Mouse (Mus musculus) urinary bladder, postnatal 25 days (tissue): ENCODE measurements around the gene Swt1.
A peak's percentile ranks its signal among the peaks of the same experiment; 100 is the strongest.
"Not testable (repeated sequence)": the region's sequence is repeated elsewhere in the genome, so short reads cannot be mapped to it uniquely, and the experiment has no call there.

Experiments
- DNase-seq: peaks from one replicate; pipeline ENCODE4 v3.0.0; 2022; ENCODE audit warnings: low spot score

The Swt1 gene

GRCm38 (mm10) chr1:151366944-151367605 is 61.2 kb downstream of the Swt1 start:
- no peak for DNase-seq

DNA sequence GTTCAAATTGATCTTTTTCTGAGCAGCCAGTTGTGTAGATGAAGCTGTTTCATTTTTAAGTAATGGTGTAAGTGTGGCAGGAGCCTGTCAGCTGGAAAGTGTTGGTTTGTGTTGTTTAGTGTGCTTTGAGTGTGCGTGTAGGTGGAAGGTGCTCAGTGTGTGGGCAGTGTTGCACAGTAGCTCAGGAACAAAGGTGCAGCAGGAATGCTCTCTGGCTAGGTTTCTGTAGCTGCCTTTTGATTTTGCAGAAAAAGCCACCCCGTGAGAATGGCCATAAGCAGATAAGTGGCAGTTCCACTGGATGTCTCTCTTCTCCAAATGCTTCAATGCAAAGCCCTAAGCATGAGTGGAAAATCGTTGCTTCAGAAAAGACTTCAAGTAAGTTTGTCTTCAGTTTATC is 68.9 kb downstream of the Swt1 start:
- no peak for DNase-seq

GRCm38 (mm10) chr1:151355994-151356393 is 72.3 kb downstream of the Swt1 start:
- DNase-seq: no peak

DNA sequence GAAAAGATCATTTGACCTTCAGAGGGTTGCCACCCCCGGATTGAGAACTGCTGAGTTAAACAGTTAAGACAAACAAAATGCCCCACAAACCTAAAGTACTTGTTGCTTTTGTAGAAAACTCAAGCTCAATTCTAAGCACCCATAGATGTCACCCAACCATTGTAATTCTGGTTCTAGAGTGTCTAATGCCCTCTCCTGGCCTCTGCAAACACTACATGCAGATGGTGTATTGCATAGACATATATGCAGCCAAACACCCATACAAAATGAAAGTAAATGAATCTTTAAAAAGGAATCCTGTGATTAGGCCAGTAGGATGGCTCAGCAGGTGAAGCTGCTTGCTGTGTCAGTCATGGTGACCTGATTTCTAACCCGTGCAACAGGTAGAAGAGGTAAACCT is 75.3 kb downstream of the Swt1 start:
- no peak for DNase-seq

DNA sequence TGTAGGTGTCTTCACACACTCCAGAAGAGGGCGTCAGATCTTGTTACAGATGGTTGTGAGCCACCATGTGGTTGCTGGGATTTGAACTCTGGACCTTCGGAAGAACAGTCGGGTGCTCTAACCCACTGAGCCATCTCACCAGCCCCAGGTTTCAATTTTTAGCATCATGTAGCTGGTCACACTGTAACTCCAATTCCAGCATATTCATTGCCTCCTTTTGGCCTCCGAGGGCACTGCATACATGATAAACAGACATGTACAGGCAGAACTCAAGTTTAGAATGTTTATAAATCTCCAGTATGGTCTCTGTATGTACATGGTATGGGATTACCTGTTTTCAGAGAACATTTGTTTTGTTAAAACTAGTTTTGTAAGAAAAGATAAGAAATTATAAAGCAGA is 80.0 kb downstream of the Swt1 start:
- not testable (repeated sequence) for DNase-seq

- DNase-seq: no peak
Measured at GRCm38 (mm10) chr1:151346681-151347127, 81.6 kb downstream of the Swt1 start.

GRCm38 (mm10) chr1:151345863-151346195 is 82.4 kb downstream of the Swt1 start:
- DNase-seq: no peak

- peak; percentile 98 for DNase-seq
Measured at GRCm38 (mm10) chr1:151345109-151345862, 83.0 kb downstream of the Swt1 start.

DNA sequence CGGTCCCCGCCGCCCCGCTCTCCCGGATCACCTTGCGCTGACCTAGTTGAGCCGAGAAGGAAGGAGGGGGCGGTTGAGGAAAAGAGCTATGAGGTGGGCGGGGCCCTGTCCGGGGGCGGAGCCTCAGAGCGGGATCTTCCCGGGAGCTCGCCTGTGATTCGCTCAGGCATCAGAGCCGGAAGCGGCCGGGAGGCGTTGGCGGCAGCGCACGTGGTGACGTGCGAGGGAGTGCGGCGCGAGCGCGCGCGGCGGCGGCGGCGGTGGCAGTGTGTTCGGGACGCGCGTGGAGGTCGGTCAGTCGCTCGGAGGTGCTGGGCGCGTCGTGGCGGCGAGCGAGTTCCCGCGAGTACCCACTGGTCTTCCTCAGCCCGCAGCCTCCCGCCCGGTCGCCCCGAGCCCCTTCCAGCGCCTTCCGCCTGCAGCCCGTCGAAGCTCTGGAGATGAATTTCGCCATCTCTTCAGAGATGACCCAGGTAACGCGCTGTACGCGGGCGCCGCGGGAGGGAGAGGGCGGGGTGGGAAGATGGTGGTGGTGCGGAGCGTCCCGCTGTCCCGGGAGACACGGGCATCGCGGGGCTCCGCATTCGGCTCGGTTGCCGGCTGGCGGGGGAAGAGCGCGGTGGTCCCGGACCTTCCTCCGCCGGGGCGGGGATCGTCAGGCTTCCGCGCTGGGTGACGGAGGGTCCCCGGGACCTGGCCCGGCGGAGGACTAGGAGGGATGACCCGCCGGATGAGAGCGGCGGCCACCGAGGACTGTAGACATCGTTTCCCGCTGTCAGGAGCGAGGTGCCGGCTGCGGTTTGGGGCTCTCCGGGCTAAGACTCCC is 83.8 kb downstream of the Swt1 start, which contains the start of gene Ivns1abp:
Ivns1abp (plus strand) TSS at position 195 of the 826 bp plus-strand sequence.
- peak; percentile 95 for DNase-seq

- DNase-seq: no peak
Measured at GRCm38 (mm10) chr1:151343571-151344282, 84.5 kb downstream of the Swt1 start.

GRCm38 (mm10) chr1:151342968-151343367 is 85.3 kb downstream of the Swt1 start:
- no peak for DNase-seq

GRCm38 (mm10) chr1:151342311-151342710 is 85.9 kb downstream of the Swt1 start:
- DNase-seq: no peak

DNA sequence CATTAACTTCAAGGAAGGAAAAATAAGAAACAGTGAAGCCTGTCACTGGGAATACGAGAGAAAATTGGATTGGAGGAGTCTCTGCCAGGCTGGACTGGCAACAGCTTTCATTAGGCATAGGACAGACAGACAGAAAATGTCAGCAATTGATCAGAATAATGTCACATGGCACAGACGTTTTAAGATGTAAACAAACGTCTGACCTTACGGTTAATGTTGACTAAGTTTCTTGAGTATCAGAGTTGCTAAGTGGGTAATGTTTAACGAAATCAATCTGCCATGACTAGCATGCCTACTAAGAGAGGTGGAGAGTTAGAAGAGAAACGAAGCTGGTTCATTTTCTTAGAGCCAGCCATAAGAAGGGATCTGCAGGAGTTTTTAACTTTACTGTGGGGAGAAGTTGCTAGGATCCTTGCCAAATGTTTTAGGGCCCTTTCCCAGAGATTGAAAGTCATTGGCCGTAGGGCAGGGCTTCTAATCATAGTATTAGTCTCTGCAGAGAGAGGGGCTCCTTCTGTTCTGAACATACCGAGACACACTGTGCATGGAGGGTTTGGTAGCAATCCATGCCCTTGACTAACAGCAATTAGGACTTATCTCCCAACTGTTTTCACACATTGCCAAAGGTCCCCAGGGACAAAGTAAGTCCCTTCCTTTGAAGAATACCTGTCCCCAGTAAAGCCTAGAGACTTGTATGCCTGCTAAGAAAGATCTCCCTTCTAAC is 86.8 kb downstream of the Swt1 start:
- DNase-seq: no peak

DNA sequence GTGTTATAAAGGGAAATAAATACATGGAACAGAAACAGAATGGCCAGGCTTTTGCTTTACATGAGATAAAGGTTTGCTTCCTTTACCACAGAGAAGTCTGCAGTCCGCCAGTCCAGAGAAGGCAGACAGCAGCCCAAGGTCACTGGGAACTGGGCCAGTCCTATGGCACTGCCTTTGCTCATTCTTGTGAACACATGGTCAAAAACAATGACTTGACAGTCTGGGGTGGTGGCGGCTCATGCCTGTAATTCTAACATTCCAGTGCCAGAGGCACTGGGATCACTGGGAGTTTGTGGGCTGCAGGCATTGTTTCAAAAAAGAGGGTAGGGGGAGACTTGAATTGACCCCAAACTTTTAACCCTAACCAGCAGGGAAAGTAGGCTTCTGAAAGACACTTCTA is 89.3 kb downstream of the Swt1 start:
- DNase-seq: no peak

- no peak for DNase-seq
Measured at GRCm38 (mm10) chr1:151338234-151338633, 90.0 kb downstream of the Swt1 start.

- DNase-seq: no peak
Measured at GRCm38 (mm10) chr1:151332819-151333218, 95.4 kb downstream of the Swt1 start.

GRCm38 (mm10) chr1:151329601-151330000 is 98.7 kb downstream of the Swt1 start:
- no peak for DNase-seq

- no peak for DNase-seq
Measured at GRCm38 (mm10) chr1:151328341-151329097, 99.7 kb downstream of the Swt1 start.

DNA sequence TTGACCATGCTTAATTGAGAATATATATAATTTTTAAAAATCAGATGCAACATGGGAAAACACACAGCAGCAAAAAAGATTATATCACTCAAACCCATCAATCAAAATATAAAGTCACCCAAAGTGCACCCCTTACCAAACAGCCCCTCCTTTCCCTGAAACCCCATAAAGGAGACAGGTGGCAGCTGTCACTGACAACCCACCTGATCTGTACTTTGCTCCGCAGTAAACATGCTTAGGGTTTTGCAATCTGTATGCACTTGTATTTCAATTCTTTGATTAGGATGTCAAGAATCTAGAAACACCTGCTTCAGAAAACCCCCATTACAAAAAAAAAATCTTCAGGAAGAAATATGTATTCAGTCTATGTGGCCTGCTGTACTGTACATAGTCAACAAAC is 102.9 kb downstream of the Swt1 start:
- DNase-seq: no peak

GRCm38 (mm10) chr1:151320408-151320807 is 107.8 kb downstream of the Swt1 start:
- no peak for DNase-seq

GRCm38 (mm10) chr1:151319267-151319666 is 109.0 kb downstream of the Swt1 start:
- no peak for DNase-seq
